Mouse (Mus musculus): ENCODE measurements around the gene Sec31a.

Sec31a gene

GRCm38 (mm10) chr5:100350907-100351456 lies 65.1 kb downstream of the Sec31a start:
- DNase-seq (ENCODE audit: low spot score in 2 of 2): no peak

GRCm38 (mm10) chr5:100349287-100350215 lies 66.5 kb downstream of the Sec31a start:
- no peak for DNase-seq (ENCODE audit: low spot score in 2 of 2)

- DNase-seq (ENCODE audit: low spot score in 2 of 2): no peak
These were observed 70.9 kb downstream of the Sec31a start for GRCm38 (mm10) chr5:100345118-100345517.

GRCm38 (mm10) chr5:100343087-100343486 lies 72.9 kb downstream of the Sec31a start:
- no peak for DNase-seq (ENCODE audit: low spot score in 2 of 2)

- DNase-seq (ENCODE audit: low spot score in 2 of 2): no peak
These were observed 73.6 kb downstream of the Sec31a start for GRCm38 (mm10) chr5:100342422-100342821.

- no peak for DNase-seq (ENCODE audit: low spot score in 2 of 2)
These were observed 75.0 kb downstream of the Sec31a start for GRCm38 (mm10) chr5:100341042-100341441.

GRCm38 (mm10) chr5:100337852-100338251 lies 78.2 kb downstream of the Sec31a start:
- no peak for DNase-seq (ENCODE audit: low spot score in 2 of 2)

- no peak for DNase-seq (ENCODE audit: low spot score in 2 of 2)
These were observed 79.2 kb downstream of the Sec31a start for GRCm38 (mm10) chr5:100336876-100337275.

GRCm38 (mm10) chr5:100335581-100336080 lies 80.4 kb downstream of the Sec31a start:
- no peak for DNase-seq (ENCODE audit: low spot score in 2 of 2)

- DNase-seq (ENCODE audit: low spot score in 2 of 2): no peak
These were observed 81.3 kb downstream of the Sec31a start for GRCm38 (mm10) chr5:100334686-100335085.

- DNase-seq (ENCODE audit: low spot score in 2 of 2): no peak
These were observed 82.2 kb downstream of the Sec31a start for GRCm38 (mm10) chr5:100333607-100334380.

GRCm38 (mm10) chr5:100332300-100333004 lies 83.6 kb downstream of the Sec31a start:
- no peak for DNase-seq (ENCODE audit: low spot score in 2 of 2)

- no peak for DNase-seq (ENCODE audit: low spot score in 2 of 2)
These were observed 84.4 kb downstream of the Sec31a start for GRCm38 (mm10) chr5:100331636-100332035.

GRCm38 (mm10) chr5:100322081-100322480 lies 94.0 kb downstream of the Sec31a start:
- peak; percentile 56 to 78 for DNase-seq (ENCODE audit: low spot score in 2 of 2)

- no peak for DNase-seq (ENCODE audit: low spot score in 2 of 2)
These were observed 98.2 kb downstream of the Sec31a start for GRCm38 (mm10) chr5:100317842-100318241.

- DNase-seq (ENCODE audit: low spot score in 2 of 2): no peak
These were observed 99.0 kb downstream of the Sec31a start for GRCm38 (mm10) chr5:100317010-100317409.

GRCm38 (mm10) chr5:100315646-100316045 lies 100.4 kb downstream of the Sec31a start:
- no peak for DNase-seq (ENCODE audit: low spot score in 2 of 2)

- DNase-seq (ENCODE audit: low spot score in 2 of 2): no peak
These were observed 103.6 kb downstream of the Sec31a start for GRCm38 (mm10) chr5:100312391-100312790.
